Mouse (Mus musculus) heart, adult 2 months (tissue): ENCODE measurements around the gene Sox13.

Source experiments
- CTCF ChIP-seq: fragments of 200-600 bp; IDR thresholded peaks from 2 replicates; pipeline ENCODE4 v1.8.1; 2022; ENCODE audit warnings: antibody characterized with exemption, mild to moderate bottlenecking, moderate library complexity
- EP300 ChIP-seq: fragments of 200-500 bp; IDR thresholded peaks from 2 replicates; pipeline ENCODE4 v1.6.1; 2011; ENCODE audit warnings: low read depth, low read length, control low read depth; ENCODE audit not compliant: insufficient read depth
- POLR2A ChIP-seq: fragments of 200-500 bp; IDR thresholded peaks from 2 replicates; pipeline ENCODE4 v1.6.1; 2011; ENCODE audit warnings: mild to moderate bottlenecking, low read depth, low read length, control low read depth; ENCODE audit not compliant: insufficient read depth

DNA sequence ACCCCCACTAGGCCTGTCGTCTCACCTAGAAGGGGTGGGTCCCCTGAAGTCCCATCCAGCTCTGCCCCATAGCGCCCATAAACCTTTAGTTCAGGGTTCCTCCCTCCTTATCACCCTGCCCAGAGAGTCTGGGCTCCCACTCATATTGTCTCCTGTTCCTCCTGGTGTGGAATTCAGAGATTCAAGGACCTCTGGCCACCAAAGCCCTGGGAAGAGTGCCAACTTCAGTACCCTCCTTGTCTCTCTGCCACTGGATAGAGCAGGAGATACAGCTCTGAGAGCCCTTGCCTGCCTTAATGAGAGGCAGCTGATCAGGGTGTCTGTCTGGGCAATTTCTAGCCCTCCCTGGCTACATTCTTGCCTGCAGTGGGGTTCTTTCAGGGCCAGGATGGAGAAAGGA lies 59.3 kb downstream of the Sox13 start:
- TF ChIP-seq POLR2A (no peak), CTCF (no peak), EP300 (no peak)
